Mouse (Mus musculus): ENCODE measurements around the gene 1700020D05Rik.
"Not testable (repeated sequence)": the region's sequence is repeated elsewhere in the genome, so short reads cannot be mapped to it uniquely, and the experiment has no call there.

- peak; percentile 23; the same call in 1 of the 2 replicates for TF ChIP-seq CTCF (IDR thresholded peaks at IDR 0.05; ENCODE audit: extremely low read depth, insufficient read length, insufficient replicate concordance, low read depth, low read length)
- not testable (repeated sequence) for TF ChIP-seq POLR2A (IDR thresholded peaks at IDR 0.05; ENCODE audit: low read depth, low read length)
These were observed 10.3 kb downstream of the 1700020D05Rik start for GRCm38 (mm10) chr19:5493301-5493721.
